Mouse (Mus musculus) cerebellum, adult (tissue): Measurements from ENCODE around the gene Nrip1.

Experiments
- ATAC-seq: cut with Nextera tagmentation; 2 replicates; pipeline ENCODE4 v1.9.2; 2017; ENCODE audit warnings: mild to moderate bottlenecking, moderate library complexity, mixed read lengths; ENCODE audit not compliant: insufficient number of reproducible peaks, low FRiP score, low TSS enrichment

Nrip1 gene

DNA sequence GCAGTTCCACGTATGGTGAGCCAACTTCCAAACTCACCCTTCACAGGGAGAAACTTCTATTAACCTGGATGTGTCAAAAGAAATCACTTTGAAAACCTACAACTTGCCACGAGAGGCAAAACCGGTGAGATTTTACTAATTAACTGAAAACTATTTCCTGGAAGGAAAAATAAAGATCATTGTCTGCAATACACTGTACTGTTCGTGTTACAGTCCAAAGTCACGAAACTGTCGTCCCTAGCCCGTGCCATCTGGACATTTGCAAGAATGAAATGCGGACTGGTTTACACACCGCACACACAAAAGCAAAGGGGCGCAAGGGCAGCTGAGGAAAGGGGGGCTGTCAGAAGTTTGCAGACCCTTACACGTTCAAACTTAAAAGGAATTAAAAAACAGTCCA is 24.6 kb downstream of the Nrip1 start:
- ATAC-seq = no peak

DNA sequence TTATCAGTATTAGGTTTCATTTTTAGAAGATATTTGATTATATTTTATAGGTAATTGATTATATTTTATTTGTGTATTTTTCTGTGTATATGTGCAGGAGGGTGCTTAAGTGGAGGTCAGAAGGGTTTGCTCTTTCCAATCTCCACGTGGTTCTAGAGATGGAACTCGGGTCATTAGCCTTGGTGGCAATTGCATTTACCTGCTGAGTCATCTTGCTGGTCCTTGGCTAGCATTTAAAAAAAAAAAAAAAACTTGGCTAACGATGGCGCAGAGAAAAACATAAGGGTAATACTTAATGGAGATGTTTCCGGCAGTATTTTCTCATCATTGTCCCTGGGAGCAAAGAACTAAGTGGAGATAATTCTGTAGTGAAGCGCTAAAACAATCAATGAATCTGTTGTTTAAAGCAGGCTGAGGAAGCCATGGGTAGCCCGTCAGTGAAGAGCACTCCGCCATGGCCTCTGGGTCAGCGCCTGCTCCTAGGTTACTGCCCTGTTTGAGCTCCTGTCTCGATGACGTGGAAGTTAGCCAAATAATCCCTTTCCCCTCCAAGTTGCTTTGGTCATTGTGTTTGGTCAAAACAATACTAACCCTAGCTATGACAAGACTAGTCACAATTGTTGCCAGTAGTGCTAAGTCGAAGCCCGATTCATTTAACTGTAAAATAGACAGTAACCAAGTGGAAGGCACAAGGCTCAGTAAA is 25.8 kb downstream of the Nrip1 start:
- no peak for ATAC-seq

GRCm38 (mm10) chr16:76346371-76346770 is 27.3 kb downstream of the Nrip1 start:
- no peak for ATAC-seq

DNA sequence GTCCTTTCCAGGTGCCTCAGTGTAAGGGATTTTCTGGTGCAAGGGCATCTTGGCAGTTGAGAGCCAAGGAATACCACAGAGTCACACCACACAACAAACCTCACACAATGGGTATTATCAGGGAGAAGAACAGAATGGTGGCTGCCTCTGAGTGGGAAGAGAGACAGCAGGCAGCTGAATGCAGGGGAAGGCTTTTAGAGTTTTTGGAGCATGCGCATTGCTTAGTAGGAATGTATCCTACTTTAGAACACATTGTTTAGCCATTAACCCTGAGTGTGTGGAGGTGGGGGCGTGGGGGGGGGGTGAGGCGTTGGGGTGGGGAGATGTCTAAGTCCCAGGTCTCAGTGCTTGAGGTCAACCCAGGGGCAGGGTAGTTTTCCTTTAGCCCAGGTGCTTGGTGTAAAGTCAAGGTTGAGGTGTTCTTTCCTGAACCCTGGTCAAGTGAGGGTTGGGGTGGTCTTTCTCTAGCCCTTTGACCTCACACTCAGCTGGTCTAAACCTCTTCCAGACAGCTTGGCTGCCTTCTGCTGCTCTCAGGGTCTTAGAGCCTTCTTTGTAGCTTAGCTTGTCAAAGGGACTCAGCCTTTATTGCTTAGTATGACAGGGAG is 28.8 kb downstream of the Nrip1 start:
- ATAC-seq = no peak

GRCm38 (mm10) chr16:76344030-76344429 is 29.6 kb downstream of the Nrip1 start:
- no peak for ATAC-seq

GRCm38 (mm10) chr16:76341636-76342035 is 32.0 kb downstream of the Nrip1 start:
- ATAC-seq = no peak

GRCm38 (mm10) chr16:76339256-76339655 is 34.4 kb downstream of the Nrip1 start:
- no peak for ATAC-seq

- no peak for ATAC-seq
Measured at GRCm38 (mm10) chr16:76337351-76337750, 36.3 kb downstream of the Nrip1 start.

DNA sequence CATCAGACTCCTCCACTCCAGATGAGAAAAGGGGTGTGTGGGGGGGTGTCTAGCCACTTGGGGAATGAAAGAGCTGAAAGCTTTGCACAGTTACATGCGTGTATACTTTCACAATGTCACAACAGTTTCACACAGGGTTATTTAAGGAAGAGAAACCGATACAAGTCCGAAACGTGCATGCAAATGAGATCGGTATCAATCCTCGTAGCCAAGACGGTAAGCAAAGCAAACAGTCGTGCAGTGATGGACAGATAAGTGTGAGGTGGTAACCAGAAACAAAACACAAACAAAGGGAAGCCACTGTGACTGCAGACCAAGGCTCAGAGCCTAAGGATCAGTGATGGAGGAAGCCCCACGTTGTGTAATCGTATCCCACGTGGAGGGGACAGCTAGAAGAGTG is 36.7 kb downstream of the Nrip1 start:
- ATAC-seq = no peak

DNA sequence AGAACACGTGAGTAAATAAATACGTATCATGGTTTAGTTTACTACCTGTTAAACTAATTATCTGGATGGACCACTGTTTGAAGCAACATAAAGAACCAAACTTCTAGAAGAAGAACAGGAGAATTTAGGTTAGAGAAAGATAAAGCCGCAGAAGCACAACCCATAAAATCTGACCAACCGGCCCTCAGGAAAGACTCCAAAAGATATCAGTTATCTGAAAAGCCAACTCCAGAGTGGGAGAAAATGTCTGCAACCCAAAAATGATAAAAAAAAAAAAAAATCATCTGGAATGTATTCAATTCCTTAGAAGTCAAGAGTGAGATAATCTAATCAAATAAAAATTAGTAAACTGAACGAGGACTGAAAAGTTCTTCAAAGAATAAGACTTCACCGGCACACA is 37.7 kb downstream of the Nrip1 start:
- ATAC-seq = no peak

DNA sequence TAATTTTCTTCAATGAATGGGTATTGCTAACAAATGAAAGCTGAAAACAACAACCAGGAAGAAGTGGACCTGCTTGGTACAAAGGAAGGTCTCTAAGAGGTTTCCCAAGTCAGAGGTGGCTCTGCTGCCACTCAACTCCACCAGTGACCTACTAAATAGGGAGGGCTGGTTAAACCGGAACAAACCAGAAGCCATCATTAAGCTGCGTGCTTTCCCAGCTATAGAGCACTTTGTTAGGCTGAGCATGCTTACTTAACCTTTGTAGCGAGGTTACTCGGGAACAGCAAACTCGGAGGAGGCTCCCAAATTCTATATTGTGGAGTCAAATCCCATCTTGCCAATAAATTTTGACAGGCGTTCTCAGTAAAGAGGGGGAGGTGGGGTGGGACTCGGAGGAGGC is 41.5 kb downstream of the Nrip1 start:
- ATAC-seq = no peak

GRCm38 (mm10) chr16:76331231-76331630 is 42.4 kb downstream of the Nrip1 start:
- no peak for ATAC-seq

GRCm38 (mm10) chr16:76325315-76325710 is 48.3 kb downstream of the Nrip1 start:
- ATAC-seq = no peak

DNA sequence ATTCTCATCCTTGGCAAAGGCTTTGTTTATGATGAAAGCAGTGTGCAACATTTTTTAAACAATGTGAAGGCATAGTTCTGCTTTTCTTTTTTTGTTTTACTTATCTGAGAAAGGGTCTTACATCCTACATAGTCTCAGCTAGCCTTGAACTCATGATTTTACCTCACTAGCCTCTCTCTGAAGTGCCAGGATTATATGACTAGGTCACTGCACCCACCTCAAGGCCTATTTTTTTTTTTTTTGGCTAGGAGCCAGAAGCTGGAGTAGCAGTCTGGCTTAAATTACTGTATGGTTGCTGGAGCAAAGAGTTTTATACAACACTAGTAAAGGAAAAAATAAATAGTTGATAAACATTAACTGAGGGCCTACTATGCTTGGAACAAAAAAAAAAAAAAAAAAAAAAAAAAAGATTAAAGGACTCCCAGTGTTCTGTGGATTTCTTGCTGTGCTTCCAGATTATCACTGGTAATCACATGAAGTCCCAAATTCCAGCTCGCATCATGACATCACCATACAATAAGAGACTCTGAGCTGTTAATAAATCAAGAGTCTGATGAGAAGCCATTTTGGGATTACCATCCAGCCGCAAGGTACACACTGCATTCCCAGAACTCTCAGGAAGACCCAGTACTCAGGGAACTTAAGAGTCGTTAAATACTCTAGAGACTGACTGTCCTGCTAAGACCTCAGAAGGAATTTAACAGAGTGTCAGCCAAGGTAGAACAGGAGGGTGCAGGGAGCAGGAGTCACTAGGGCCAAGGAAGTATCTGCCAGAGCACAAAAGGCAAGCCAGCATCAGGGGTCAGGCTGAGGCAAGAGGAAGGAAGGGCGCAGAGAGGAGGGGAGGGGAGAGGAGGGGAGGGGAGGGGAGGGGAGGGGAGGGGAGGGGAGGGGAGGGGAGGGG is 49.0 kb downstream of the Nrip1 start:
- ATAC-seq = 0 out of 2 replicates have a peak, but pooled peaks have one; percentile 37

- no peak for ATAC-seq
Measured at GRCm38 (mm10) chr16:76323594-76324307, 49.9 kb downstream of the Nrip1 start.

DNA sequence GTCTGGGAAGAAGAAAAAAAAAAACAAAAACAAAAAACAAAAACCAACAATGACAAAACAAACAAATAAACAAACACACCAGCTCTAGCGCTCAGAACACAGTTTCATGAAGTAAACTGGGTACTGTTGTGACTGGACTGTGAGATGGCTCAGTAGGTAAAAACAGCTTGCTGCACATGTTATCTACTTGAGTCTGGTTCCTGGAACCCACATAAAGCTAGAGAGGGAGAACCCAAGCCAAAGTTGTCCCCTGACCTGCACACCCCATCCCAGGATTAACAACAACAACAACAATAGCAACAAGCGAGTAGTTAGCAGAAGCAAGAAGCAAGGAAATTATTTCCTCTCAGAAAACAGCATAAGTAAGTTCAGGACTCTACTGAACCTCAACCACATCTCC is 50.5 kb downstream of the Nrip1 start:
- ATAC-seq = no peak

GRCm38 (mm10) chr16:76321527-76322165 is 52.0 kb downstream of the Nrip1 start:
- no peak for ATAC-seq

GRCm38 (mm10) chr16:76320118-76320473 is 53.5 kb downstream of the Nrip1 start:
- ATAC-seq = no peak

DNA sequence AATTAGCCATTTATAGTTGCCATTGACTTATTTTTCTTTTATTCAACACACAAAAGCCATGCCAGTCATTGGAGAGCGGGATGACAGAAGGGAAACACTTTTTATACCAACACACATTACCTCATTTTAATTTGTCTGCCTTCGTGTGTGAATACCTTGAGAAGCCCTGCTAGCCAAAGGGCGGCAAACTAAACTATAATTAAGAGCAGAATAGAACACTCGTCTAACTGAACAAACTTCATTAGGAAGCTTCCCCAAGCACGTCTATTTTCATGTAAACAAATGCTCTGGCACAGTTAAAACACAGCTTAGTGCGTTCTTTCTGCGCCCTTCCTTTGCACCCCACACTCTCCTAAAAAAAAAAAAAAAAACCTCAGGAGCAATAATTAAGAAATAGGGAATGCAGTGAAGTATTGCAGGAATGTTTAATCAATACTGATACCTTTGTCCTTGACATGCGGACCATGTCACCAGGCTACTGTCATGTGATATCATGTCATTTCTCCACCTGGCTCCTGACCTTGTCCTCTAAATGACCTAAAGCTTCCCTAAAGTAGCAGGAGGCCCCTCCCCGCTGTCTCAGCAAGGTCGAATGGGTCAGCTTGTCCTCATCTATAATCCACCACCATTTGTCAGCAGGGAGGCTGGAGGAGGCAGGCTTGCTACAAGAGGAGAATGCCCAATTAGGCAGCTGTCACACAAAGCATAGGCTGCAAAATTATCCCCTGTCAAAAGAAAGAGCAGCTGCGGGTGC is 54.1 kb downstream of the Nrip1 start:
- no peak for ATAC-seq
